Mouse (Mus musculus) neural tube, embryonic 13.5 days (tissue): ENCODE measurements at regions not wholly inside any gene's neighbourhood (a gene's known extent, or its start where the extent isn't known, plus 50 kb on each side); places are given as distances from the start of the nearest gene placed in this dataset.

Source experiments
- ATAC-seq: fragments of 200-750 bp; cut with Nextera tagmentation; 2 replicates; pipeline ENCODE4 v1.8.0; 2017; ENCODE audit warnings: low read depth, mild to moderate bottlenecking, moderate TSS enrichment, moderate library complexity
- H3K27ac ChIP-seq: fragments of 300-500 bp; sonication (generic); replicated peaks from 2 replicates; pipeline ENCODE4 v1.5.1; 2015; ENCODE audit warnings: moderate library complexity, mild to moderate bottlenecking, inconsistent platforms
- H3K27me3 ChIP-seq: fragments of 300-500 bp; sonication (generic); 2 replicates; pipeline ENCODE4 v1.6.1; 2015; ENCODE audit warnings: mild to moderate bottlenecking, inconsistent platforms
- H3K36me3 ChIP-seq: fragments of 300-500 bp; sonication (generic); 2 replicates; pipeline ENCODE4 v1.6.1; 2015; ENCODE audit warnings: mild to moderate bottlenecking, inconsistent platforms
- H3K4me1 ChIP-seq: fragments of 300-500 bp; sonication (generic); replicated peaks from 2 replicates; pipeline ENCODE4 v1.6.1; 2015; ENCODE audit warnings: inconsistent platforms
- H3K4me2 ChIP-seq: fragments of 300-500 bp; sonication (generic); 2 replicates; pipeline ENCODE4 v1.6.1; 2015; ENCODE audit warnings: inconsistent platforms, mild to moderate bottlenecking, moderate library complexity
- H3K4me3 ChIP-seq: fragments of 300-500 bp; sonication (generic); 2 replicates; pipeline ENCODE4 v1.5.1; 2015; ENCODE audit warnings: mild to moderate bottlenecking, inconsistent platforms
- H3K9ac ChIP-seq: fragments of 300-500 bp; sonication (generic); 2 replicates; pipeline ENCODE4 v1.6.1; 2015; ENCODE audit warnings: moderate library complexity, mild to moderate bottlenecking, inconsistent platforms
- H3K9me3 ChIP-seq: fragments of 300-500 bp; sonication (generic); 2 replicates; pipeline ENCODE4 v1.6.1; 2016; ENCODE audit warnings: inconsistent platforms
- WGBS: fragments of 180-500 bp; shearing (Covaris S2); methylation state at CpG from one replicate; pipeline ENCODE4 v1.1.7; 2015; 5-methylcytosine and 5-hydroxymethylcytosine counted together

DNA sequence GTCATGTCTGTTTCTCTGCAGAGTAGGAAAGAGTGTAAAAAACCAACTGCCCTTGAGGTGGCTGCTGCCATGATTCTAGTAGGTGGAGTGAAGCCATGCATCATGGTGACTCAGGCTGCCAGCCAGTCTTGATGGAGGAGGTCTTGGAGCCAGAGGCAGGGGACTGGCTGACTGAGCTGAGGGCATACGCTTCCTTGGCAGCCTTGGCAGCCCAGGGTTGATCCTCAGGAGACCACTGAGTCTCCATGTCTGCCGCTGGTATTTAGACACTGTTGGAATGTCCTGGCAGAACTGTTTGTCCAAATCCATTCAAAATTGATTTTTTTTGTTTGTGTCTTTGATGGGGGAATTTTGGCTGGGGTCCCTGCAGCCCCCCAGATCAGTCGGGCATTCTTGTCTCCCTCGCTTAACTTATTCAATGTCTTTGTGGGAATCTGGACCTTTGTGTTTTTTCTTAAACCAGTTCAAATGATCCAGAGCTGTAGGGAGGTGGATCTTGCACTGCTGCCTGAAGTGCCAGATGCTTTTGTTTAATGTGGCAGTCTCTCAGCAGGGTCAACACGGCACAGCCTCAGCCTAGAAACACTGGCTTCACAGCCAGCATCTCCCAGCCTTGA lies 139.0 kb downstream of the 1500009L16Rik start:
- Histone ChIP-seq H3K4me3 (no peak overlapping the region), H3K27ac (no peak overlapping the region), H3K27me3 (no peaks in the 10 kb centered on the region), H3K9me3 (0 out of 2 replicates have a peak, but pooled peaks cover 4% of the 10 kb centered on the region), H3K4me1 (peaks cover 6% of the 10 kb centered on the region; the same call in 1 of the 2 replicates), H3K36me3 (no peaks in the 10 kb centered on the region), H3K9ac (no peak overlapping the region), H3K4me2 (no peak overlapping the region)
- WGBS: 39% methylated on average over 5 of the region's 5 CpGs
- 0 out of 2 replicates have a peak, but pooled peaks have one; percentile 47 for ATAC-seq

DNA sequence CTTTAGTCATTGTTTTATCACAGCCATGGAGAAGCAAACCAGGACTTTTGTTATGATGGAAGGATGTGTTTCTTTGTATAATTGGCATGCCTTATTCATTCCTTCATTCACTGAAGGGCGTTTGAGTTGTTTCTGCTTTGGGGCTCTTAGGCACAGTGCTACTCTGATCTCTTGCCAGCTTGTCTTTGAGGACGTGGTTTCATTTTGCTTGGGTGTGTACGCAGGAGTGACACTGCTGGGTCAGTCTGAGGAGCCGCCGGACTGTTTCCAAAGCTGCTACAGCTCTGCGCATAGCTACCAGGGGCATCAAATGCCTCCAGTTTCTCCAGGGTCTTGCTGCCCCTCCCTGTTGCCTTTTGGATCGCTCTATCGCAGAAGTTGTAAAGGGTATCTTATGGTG lies 141.9 kb downstream of the 1500009L16Rik start:
- Histone ChIP-seq H3K4me1 (peaks cover 6% of the 10 kb centered on the region; the same call in 1 of the 2 replicates), H3K4me3 (no peak overlapping the region), H3K36me3 (no peaks in the 10 kb centered on the region), H3K27me3 (no peaks in the 10 kb centered on the region), H3K4me2 (no peak overlapping the region), H3K9me3 (0 out of 2 replicates have a peak, but pooled peaks cover 4% of the 10 kb centered on the region), H3K9ac (no peak overlapping the region), H3K27ac (no peak overlapping the region)
- 89% methylated on average over 8 of the region's 8 CpGs for WGBS
- ATAC-seq: no peak

DNA sequence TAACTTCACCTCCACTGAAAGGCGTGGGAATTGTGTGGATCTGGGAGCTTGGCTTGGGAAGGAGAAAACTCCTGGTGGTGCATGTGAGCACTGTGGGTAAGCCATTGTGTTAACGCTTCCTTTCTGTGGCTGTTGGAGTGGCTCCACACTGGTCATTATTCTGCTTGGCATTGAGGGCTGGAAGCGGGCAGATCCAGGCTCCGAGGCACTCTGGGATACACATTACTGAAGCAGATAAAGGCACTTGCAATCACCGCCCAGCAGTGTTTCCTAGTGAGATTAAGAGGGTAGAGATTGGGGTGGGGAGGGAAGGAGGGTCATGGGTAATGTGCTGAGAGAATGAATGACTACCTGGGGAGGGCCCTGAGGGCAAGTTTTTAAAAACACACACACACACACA lies 143.3 kb downstream of the 1500009L16Rik start:
- Histone ChIP-seq H3K9ac (no peak overlapping the region), H3K4me3 (no peak overlapping the region), H3K9me3 (0 out of 2 replicates have a peak, but pooled peaks cover 4% of the 10 kb centered on the region), H3K4me2 (no peak overlapping the region), H3K27me3 (no peaks in the 10 kb centered on the region), H3K4me1 (peaks cover 6% of the 10 kb centered on the region; the same call in 1 of the 2 replicates), H3K36me3 (no peaks in the 10 kb centered on the region), H3K27ac (no peak overlapping the region; the same call in 1 of the 2 replicates)
- ATAC-seq: no peak
- WGBS: 60% methylated on average over 5 of the region's 5 CpGs

DNA sequence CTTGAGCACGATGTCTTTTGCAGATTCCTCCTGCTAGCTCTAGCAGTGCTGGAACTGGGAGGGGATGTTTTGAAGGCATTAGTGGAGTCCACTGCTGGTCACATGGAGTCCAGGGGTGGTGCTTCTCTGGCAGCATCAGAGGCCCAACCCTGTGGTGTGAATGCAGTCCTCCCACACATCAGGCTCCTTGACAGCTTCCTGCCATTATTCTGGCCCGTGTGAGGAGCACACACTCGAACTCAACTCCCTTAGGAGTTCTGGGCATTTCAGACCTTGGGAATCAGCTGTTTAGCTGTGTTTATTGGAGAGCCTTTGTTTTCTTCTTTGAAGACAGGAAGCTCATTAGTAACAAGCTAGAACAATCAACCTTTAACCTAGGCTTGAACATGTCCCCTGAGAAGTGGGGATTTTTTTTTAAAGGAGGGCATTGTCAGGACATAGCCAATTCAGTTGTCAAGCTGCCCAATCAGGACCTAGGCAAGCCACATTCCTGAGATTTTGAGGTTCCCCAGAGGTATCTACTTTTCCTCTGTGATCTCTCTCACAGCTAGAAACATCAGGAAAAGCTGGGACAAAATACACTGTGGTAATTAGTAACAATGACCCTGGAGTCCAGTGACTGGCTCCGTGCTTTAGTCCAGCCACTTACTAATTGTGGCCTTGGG lies 149.2 kb downstream of the 1500009L16Rik start:
- H3K27ac ChIP-seq: no peak overlapping the region
- H3K27me3 ChIP-seq: no peaks in the 10 kb centered on the region
- no peak overlapping the region for H3K9ac ChIP-seq
- no peak for ATAC-seq
- H3K36me3 ChIP-seq: no peaks in the 10 kb centered on the region
- 47% methylated on average over 4 of the region's 4 CpGs for WGBS
- H3K4me1 ChIP-seq: no peaks in the 10 kb centered on the region
- H3K4me3 ChIP-seq: no peak overlapping the region
- no peak overlapping the region for H3K4me2 ChIP-seq
- no peaks in the 10 kb centered on the region for H3K9me3 ChIP-seq

DNA sequence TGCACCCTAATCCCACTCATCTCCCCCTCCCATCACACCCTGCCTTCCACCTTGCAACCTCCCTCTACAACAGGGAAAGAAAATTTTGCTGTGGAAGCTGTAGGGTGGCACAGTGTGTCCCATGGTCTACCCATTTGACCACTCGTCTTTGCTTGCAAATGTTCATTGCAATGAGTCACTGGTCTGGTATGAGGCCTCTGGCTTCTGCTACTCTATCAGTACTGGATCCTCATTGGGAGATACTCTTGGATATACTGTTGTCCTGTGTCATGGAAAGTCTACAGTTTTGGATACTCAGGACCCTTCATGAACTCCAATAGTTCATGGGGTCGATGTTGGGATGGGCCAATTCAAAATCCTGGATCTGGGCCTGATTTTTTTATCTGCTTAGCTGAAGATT lies 156.1 kb downstream of the 1500009L16Rik start:
- Histone ChIP-seq H3K4me3 (no peak overlapping the region), H3K9ac (no peak overlapping the region), H3K27me3 (no peaks in the 10 kb centered on the region), H3K36me3 (no peaks in the 10 kb centered on the region), H3K4me2 (no peak overlapping the region), H3K9me3 (no peaks in the 10 kb centered on the region), H3K4me1 (no peaks in the 10 kb centered on the region), H3K27ac (no peak overlapping the region)
- no peak for ATAC-seq
- WGBS: 86% methylated on average over 2 of the region's 2 CpGs

DNA sequence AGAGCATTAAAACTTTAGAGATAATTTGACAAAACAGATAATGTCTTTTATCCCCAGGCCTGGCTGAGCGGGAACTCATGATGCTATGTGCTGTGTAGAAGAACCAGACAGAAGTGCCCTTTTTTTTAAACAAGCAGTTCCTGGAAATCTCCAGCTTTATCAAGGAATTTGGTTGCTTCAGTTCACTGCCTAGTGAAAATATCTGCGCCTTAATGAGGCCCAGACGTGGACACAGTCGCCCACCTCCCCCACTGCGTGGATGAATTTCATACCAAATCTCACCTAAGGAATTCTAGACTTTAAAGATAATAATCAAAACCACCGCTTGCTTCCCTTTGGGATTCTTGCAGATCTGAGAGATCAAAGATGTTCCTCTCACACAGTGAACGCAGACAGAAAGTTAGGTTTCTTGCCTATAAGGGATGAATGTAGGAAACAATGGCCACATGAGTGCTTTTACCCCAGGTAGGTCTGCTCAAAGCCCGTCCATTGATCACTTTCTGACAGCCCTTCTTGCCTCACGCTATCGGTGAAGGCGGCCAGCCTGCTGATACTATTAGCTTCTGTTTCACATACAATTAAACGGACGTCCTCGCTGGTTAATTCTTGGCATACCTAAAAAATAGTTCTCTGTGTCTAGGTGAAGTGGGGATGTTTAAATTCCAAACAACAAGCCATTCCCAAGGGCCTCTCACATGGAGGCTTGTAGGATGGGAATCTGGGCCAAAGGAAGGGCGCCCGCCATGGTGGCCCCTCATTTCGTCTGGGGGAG lies 159.6 kb downstream of the 1500009L16Rik start:
- Histone ChIP-seq H3K4me2 (no peak overlapping the region), H3K4me1 (no peaks in the 10 kb centered on the region), H3K36me3 (no peaks in the 10 kb centered on the region), H3K27ac (no peak overlapping the region), H3K27me3 (no peaks in the 10 kb centered on the region), H3K9me3 (no peaks in the 10 kb centered on the region), H3K9ac (no peak overlapping the region), H3K4me3 (no peak overlapping the region)
- ATAC-seq: no peak
- WGBS: 78% methylated on average over 17 of the region's 17 CpGs

DNA sequence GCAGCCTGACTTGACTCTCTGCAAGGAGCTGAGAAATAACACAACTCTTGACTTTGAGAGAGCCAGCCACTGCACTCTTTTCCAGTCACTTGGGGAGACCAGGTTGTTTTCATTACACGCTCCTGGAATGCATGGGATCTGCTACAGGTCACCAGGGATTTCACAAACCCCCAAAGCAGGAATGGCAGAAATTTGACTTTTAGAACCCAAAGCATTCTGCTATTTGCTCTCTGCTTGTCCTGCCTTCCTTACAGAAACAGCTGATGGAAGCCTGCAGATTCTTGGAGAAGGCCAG lies 160.2 kb downstream of the 1500009L16Rik start:
- Histone ChIP-seq H3K9ac (no peak overlapping the region), H3K36me3 (no peaks in the 10 kb centered on the region), H3K27ac (no peak overlapping the region), H3K9me3 (no peaks in the 10 kb centered on the region), H3K4me1 (no peaks in the 10 kb centered on the region), H3K27me3 (no peaks in the 10 kb centered on the region), H3K4me2 (no peak overlapping the region), H3K4me3 (no peak overlapping the region)
- no peak for ATAC-seq
- WGBS: 79% methylated on average over 1 of the region's 1 CpGs

DNA sequence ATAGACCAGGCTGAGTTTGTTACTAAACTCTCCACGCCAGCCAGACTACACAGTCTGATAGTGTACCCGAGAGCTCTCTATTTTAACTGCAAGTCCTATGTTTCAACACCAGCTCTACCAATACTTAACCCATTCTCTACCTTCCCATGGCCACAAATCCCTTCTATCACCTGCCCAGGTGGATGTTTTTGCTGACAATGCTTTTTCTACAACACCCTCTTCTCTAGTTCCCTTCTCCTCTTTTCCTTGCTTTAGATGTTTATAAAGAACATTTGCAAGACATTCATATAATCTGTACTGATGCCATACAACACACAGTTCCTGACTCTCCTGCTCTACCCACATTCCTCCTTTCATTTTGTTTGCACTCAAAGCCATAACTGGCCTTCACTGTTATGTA lies 161.9 kb downstream of the 1500009L16Rik start:
- H3K4me3 ChIP-seq: no peak overlapping the region
- no peaks in the 10 kb centered on the region for H3K27me3 ChIP-seq
- no peak overlapping the region for H3K27ac ChIP-seq
- WGBS: 91% methylated on average over 2 of the region's 2 CpGs
- H3K9ac ChIP-seq: no peak overlapping the region
- no peak for ATAC-seq
- H3K36me3 ChIP-seq: no peaks in the 10 kb centered on the region
- no peaks in the 10 kb centered on the region for H3K9me3 ChIP-seq
- no peaks in the 10 kb centered on the region for H3K4me1 ChIP-seq
- no peak overlapping the region for H3K4me2 ChIP-seq

DNA sequence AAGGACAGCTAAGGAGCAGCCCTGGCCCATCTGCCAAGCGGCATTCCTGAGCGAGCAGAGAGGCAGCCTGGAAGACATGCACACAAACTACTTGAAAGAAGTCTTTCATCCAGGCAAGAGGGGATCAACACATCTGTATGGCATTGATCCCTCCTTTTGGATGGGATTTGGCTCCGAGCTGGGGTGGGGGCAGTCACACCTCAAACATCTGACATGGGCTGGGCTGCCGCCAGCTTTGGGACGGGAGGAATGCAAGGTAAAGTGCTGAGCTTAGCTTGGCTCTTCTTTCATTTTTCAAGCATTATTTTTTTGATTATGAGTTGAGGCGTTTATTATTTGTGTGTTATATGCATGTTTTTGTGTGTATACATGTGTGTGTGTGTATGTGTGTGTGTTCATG lies 165.9 kb downstream of the 1500009L16Rik start:
- H3K9ac ChIP-seq: no peak overlapping the region
- WGBS: 87% methylated on average over 6 of the region's 6 CpGs
- no peak overlapping the region for H3K27ac ChIP-seq
- H3K4me1 ChIP-seq: no peaks in the 10 kb centered on the region
- no peaks in the 10 kb centered on the region for H3K9me3 ChIP-seq
- no peaks in the 10 kb centered on the region for H3K36me3 ChIP-seq
- ATAC-seq: no peak
- no peaks in the 10 kb centered on the region for H3K27me3 ChIP-seq
- no peak overlapping the region for H3K4me3 ChIP-seq
- no peak overlapping the region for H3K4me2 ChIP-seq

DNA sequence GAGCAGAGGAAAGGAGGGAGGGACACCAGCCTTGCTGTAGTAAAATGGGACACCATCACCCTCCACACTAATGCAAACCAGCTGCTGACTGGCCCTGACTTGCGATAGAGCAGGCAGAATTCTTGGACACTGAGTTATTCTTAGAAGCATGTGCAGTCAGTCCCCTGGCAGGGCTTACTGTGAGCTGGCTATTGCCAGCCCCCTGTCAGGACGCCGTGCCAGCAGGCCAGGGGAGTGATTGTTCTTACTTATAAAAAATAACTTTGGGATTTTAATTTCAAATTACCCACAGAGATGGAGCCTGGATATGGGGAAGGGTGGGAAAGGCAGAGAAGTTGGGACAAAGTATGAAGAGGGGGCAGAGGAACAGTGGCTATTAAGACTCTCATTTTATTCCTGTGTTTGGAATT lies 173.1 kb downstream of the 1500009L16Rik start:
- Histone ChIP-seq H3K36me3 (no peaks in the 10 kb centered on the region), H3K27ac (no peak overlapping the region), H3K9me3 (no peaks in the 10 kb centered on the region), H3K9ac (no peak overlapping the region), H3K4me3 (no peak overlapping the region), H3K4me1 (no peaks in the 10 kb centered on the region), H3K27me3 (no peaks in the 10 kb centered on the region), H3K4me2 (no peak overlapping the region)
- WGBS: 70% methylated on average over 3 of the region's 3 CpGs
- ATAC-seq: no peak

DNA sequence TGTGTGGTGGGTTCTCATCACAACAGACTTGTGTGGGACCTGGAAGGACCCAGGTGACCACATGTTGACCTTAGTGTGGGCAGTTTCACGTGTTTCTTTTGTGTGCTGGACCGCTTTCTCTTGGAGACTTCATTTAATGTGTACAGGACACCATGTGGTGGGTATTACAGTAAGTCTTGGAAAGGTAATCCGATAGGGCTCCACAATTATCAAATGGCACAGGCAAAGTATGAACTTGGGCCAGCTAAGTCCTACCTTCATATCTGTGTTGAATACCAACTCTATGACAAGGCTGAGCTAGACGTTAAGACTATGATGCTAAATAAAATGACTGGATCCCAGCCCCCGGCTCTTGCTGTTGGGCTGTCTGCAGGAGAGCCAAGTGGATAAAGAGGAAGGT lies 173.5 kb downstream of the 1500009L16Rik start:
- H3K27me3 ChIP-seq: no peaks in the 10 kb centered on the region
- H3K36me3 ChIP-seq: no peaks in the 10 kb centered on the region
- H3K4me2 ChIP-seq: no peak overlapping the region
- H3K4me3 ChIP-seq: no peak overlapping the region
- no peaks in the 10 kb centered on the region for H3K9me3 ChIP-seq
- 88% methylated on average over 5 of the region's 5 CpGs for WGBS
- ATAC-seq: no peak
- no peak overlapping the region for H3K9ac ChIP-seq
- H3K27ac ChIP-seq: no peak overlapping the region
- H3K4me1 ChIP-seq: no peaks in the 10 kb centered on the region

DNA sequence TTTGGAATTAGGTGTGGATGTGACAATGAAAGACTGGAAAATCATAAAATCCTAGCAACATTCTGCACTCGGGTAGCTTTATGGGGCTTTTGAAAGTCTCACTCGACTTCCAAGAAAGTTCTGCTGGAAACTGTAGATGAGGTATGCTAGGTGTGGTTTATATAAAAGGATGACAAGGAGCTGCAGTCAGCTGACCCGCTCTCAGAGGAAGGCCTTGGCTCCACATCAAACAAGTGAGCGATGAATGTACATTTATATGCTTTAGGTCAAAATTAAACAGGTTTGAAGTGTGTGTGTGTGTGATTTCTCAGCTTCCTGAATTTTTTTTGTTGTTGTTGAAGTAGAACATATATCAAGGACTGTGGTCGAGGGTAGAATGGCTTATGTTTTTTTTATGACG lies 174.9 kb downstream of the 1500009L16Rik start:
- no peak overlapping the region for H3K4me3 ChIP-seq
- ATAC-seq: no peak
- no peak overlapping the region for H3K9ac ChIP-seq
- H3K36me3 ChIP-seq: no peaks in the 10 kb centered on the region
- 84% methylated on average over 6 of the region's 6 CpGs for WGBS
- no peaks in the 10 kb centered on the region for H3K4me1 ChIP-seq
- no peak overlapping the region for H3K27ac ChIP-seq
- H3K9me3 ChIP-seq: no peaks in the 10 kb centered on the region
- H3K4me2 ChIP-seq: no peak overlapping the region
- no peaks in the 10 kb centered on the region for H3K27me3 ChIP-seq
